Mouse (Mus musculus) forebrain, postnatal 0 days (tissue): ENCODE results near the gene Rorc. TPM values are rescaled to one million over a fixed set of nuclear protein-coding genes. Genes with fewer than 3 reads are reported as not detected.
A peak's percentile ranks its signal among the peaks of the same experiment; 100 is the strongest.

Experiments
- ATAC-seq: fragments of 200-750 bp; cut with Nextera tagmentation; 2 replicates; pipeline ENCODE4 v1.8.0; 2017; ENCODE audit warnings: mild to moderate bottlenecking, moderate library complexity
- DNase-seq: peaks from one replicate; pipeline ENCODE4 v3.0.0-alpha.2; 2015
- H3K27ac ChIP-seq: fragments of 300-500 bp; sonication (generic); 2 replicates; pipeline ENCODE4 v1.5.1; 2014; ENCODE audit warnings: low read depth, mild to moderate bottlenecking, antibody characterized with exemption, low read length, moderate library complexity, mixed read lengths
- H3K27me3 ChIP-seq: fragments of 300-500 bp; sonication (generic); 2 replicates; pipeline ENCODE4 v1.6.1; 2014; ENCODE audit warnings: mild to moderate bottlenecking, low read length, mixed read lengths; ENCODE audit not compliant: insufficient read depth
- H3K36me3 ChIP-seq: fragments of 300-500 bp; sonication (generic); 2 replicates; pipeline ENCODE4 v1.6.1; 2014; ENCODE audit warnings: mild to moderate bottlenecking, moderate library complexity; ENCODE audit not compliant: insufficient read depth
- H3K4me1 ChIP-seq: fragments of 300-500 bp; sonication (generic); 2 replicates; pipeline ENCODE4 v1.6.1; 2014; ENCODE audit warnings: antibody characterized with exemption; ENCODE audit not compliant: insufficient read depth
- H3K4me2 ChIP-seq: fragments of 300-500 bp; sonication (generic); 2 replicates; pipeline ENCODE4 v1.6.1; 2014; ENCODE audit warnings: low read depth, mild to moderate bottlenecking, moderate library complexity
- H3K4me3 ChIP-seq: fragments of 300-500 bp; sonication (generic); 2 replicates; pipeline ENCODE4 v1.5.1; 2014; ENCODE audit warnings: low read depth, low read length, mixed read lengths
- H3K9ac ChIP-seq: fragments of 300-500 bp; sonication (generic); 2 replicates; pipeline ENCODE4 v1.6.1; 2014; ENCODE audit warnings: mild to moderate bottlenecking
- H3K9me3 ChIP-seq: fragments of 300-500 bp; sonication (generic); 2 replicates; pipeline ENCODE4 v1.6.1; 2016; ENCODE audit warnings: low read length
- CTCF ChIP-seq: sonication (generic); IDR thresholded peaks from 2 replicates; pipeline ENCODE4 v1.5.1; 2016; ENCODE audit warnings: antibody characterized with exemption, control low read depth, low read depth
- WGBS: fragments of 180-500 bp; shearing (Covaris S2); extraction: QIAGEN DNeasy Blood & Tissue Kit; methylation state at CpG from one replicate; pipeline ENCODE4 v1.1.7; 2014; 5-methylcytosine and 5-hydroxymethylcytosine counted together
- polyA plus RNA-seq: library from polyadenylated mRNA; unstranded; fragments of >200 nt; fragmentation: Nextera tagmentation; extraction: Ambion mirVana; gene quantifications from 2 replicates; pipeline ENCODE4 v1.2.1, GENCODE M21; 2015
- total RNA-seq: library from RNA; depleted of rRNA; stranded (reverse); fragments of >200 nt; gene quantifications from 2 replicates; pipeline ENCODE4 v1.2.3, GENCODE M21; 2014; rRNA removed

Gene Rorc
- total RNA-seq (0.29 and 0.46 TPM in 2 replicates), polyA plus RNA-seq (0.25 and 0.27 TPM in 2 replicates)

DNA sequence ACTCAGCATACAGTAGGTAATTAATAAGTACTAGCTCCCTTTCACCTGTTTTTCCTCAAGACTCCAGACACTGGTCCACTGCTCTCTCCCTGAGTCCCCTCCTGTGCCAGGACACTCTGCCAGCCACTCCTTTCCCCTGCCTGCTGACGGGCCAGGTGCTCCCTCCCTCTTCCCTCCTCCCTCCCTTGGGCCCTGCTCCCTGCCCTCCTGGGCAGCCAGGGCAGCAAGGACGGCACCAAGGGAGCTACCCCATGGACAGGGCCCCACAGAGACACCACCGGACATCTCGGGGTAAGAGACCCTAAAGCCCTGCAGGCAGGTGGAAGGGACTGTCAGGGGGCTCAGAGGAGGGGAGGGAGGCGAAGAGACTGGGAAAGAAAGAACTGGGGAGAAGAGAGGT lies at the start of gene Rorc:
Gene Rorc, plus strand, starts transcription at position 154 of the 400 bp plus-strand sequence.
- no peak within 1 kb of the TSS; the same call in 1 of the 2 replicates for H3K4me3 ChIP-seq
- H3K4me2 ChIP-seq: peak within 1 kb of the TSS; percentile 35
- no peak for TF ChIP-seq CTCF
- 19% methylated on average over 5 of the region's 5 CpGs for WGBS
- H3K9ac ChIP-seq: no peak within 1 kb of the TSS
- no peaks in the 10 kb centered on the region for H3K36me3 ChIP-seq
- H3K4me1 ChIP-seq: 0 out of 2 replicates have a peak, but pooled peaks cover 4% of the 10 kb centered on the region
- H3K27me3 ChIP-seq: no peaks in the 10 kb centered on the region
- H3K9me3 ChIP-seq: no peaks in the 10 kb centered on the region
- DNase-seq (no peak), ATAC-seq (no peak; the same call in 1 of the 2 replicates)
- H3K27ac ChIP-seq: no peak within 1 kb of the TSS

DNA sequence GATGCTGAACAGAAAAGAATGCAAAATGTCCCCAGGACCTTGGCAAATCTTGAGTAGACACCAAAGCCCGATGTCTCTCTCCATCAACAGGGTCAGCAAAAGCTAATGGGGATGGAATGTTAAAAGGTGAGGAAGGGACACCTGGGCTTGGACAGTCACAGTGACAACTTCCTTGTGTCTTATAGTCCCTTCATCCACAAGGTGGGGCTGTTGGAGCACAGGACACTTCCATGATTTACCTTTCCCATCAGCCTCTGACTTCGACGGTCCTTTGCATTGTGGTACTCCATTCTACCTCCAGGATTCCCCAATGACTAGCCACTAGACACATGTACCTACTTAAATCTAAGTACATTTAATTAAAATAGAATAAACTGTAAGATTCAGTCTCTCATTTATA lies 43.9 kb upstream of the Rorc start:
- H3K27me3 ChIP-seq: no peaks in the 10 kb centered on the region
- TF ChIP-seq CTCF: peak; percentile 39
- H3K9me3 ChIP-seq: no peaks in the 10 kb centered on the region
- WGBS: 70% methylated on average over 3 of the region's 3 CpGs
- H3K9ac ChIP-seq: no peak overlapping the region
- no peak overlapping the region for H3K27ac ChIP-seq
- H3K4me1 ChIP-seq: no peaks in the 10 kb centered on the region
- no peak for ATAC-seq
- H3K4me2 ChIP-seq: no peak overlapping the region
- peaks cover 43% of the 10 kb centered on the region for H3K36me3 ChIP-seq
- DNase-seq: no peak
- H3K4me3 ChIP-seq: no peak overlapping the region

DNA sequence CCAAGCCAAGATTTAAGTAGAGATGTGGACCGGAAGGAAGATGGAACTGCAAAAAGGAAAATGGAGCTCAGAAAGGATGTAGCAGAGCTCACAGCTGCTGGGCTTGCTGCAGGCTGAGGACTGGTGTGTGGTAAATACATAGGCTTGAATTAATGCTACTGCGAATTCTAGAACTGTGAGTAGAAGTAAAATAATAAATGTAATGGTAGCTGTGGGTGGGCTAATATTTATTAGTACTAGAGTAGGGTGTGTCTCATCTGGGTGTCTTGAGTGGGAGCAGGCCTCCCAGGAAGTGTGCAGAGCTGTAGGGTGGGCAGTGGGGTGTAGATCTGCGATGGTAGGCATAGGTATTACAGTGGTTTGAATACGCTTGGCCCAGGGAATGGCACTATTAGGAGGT lies 38.2 kb upstream of the Rorc start:
- no peak overlapping the region for H3K9ac ChIP-seq
- DNase-seq (no peak), ATAC-seq (no peak)
- no peak for TF ChIP-seq CTCF
- H3K4me2 ChIP-seq: no peak overlapping the region
- H3K4me3 ChIP-seq: no peak overlapping the region
- no peak overlapping the region for H3K27ac ChIP-seq
- no peaks in the 10 kb centered on the region for H3K27me3 ChIP-seq
- 94% methylated on average over 4 of the region's 4 CpGs for WGBS
- H3K4me1 ChIP-seq: no peaks in the 10 kb centered on the region
- H3K36me3 ChIP-seq: peaks cover 21% of the 10 kb centered on the region; the same call in 1 of the 2 replicates
- H3K9me3 ChIP-seq: no peaks in the 10 kb centered on the region

DNA sequence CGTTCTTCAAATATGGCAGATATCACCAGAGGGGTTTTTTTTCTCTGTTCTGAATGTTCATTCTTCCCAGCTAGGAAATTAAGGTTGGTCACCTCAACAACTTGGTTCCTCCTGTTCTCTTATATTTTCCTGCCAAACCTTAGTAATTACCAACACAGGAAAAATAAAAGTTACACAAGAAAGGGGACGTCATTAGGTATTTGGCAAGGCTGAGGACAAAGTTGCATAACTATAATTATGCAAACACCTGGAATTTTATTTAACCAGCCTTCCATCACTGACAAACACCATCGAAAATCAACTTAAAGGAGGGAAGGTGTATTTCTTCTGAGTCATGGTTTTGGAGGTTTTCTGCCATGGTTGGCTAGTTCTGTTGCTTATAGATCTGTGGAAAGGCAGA lies 34.1 kb upstream of the Rorc start:
- TF ChIP-seq CTCF: no peak
- H3K27ac ChIP-seq: no peak overlapping the region
- no peaks in the 10 kb centered on the region for H3K36me3 ChIP-seq
- H3K9me3 ChIP-seq: no peaks in the 10 kb centered on the region
- no peak overlapping the region for H3K4me2 ChIP-seq
- no peaks in the 10 kb centered on the region for H3K4me1 ChIP-seq
- ATAC-seq (no peak), DNase-seq (no peak)
- no peak overlapping the region for H3K9ac ChIP-seq
- no peak overlapping the region for H3K4me3 ChIP-seq
- no peaks in the 10 kb centered on the region for H3K27me3 ChIP-seq
- 84% methylated on average over 3 of the region's 3 CpGs for WGBS

DNA sequence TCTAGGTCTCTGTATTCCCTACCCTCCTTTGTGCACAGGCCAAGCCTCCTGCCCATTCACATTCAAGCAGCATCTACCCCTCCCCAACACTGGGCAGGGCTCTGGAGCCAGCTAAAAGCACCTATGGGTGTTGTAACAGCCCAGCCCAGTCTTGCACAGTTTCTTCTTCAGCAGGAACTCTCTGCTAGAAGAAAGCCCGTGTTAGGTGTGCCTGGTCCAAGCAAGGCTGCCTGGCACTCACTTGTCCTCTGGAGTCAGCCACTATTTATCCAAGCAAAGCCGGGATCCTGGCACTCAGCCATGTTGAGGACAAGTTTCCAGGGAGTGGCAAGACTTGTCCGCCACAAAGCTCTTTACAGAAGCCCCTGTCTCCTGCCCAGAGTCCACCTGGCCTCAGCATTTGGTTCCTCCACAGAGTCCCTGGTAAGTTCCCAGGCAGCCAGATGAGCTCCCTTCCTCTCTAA lies 30.6 kb upstream of the Rorc start, which contains the start of gene Them5:
Gene Them5, plus strand, starts transcription at position 141 of the 464 bp plus-strand sequence.
- Histone ChIP-seq H3K27ac (no peak within 1 kb of the TSS), H3K4me2 (no peak within 1 kb of the TSS), H3K4me1 (no peaks in the 10 kb centered on the region), H3K9ac (no peak within 1 kb of the TSS), H3K4me3 (no peak within 1 kb of the TSS), H3K9me3 (no peaks in the 10 kb centered on the region), H3K36me3 (no peaks in the 10 kb centered on the region), H3K27me3 (no peaks in the 10 kb centered on the region)
- TF ChIP-seq CTCF: no peak
- WGBS: 40% methylated on average over 3 of the region's 3 CpGs
- ATAC-seq: no peak
- DNase-seq: no peak

DNA sequence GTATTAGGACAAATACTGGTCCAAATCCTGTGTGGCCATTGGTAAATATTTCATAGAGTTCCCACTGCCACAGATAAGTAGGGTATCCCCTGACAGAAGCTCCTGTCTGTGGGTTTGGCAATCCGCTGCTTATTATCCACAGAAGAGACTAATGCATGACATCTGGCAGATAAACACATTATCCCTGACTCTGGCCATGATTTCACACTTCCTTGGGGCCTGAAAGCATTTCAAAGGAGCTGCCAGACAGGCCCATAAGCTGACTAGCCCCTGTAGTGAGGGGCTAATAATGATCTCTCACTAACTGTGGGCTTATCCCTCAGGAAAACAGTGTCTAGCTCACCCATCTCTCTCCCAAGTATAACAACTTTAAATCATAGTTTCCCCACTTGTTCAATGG lies 30.0 kb upstream of the Rorc start:
- 40% methylated on average over 1 of the region's 1 CpGs for WGBS
- DNase-seq: no peak
- Histone ChIP-seq H3K36me3 (no peaks in the 10 kb centered on the region), H3K9ac (no peak overlapping the region), H3K27me3 (no peaks in the 10 kb centered on the region), H3K27ac (no peak overlapping the region), H3K4me1 (no peaks in the 10 kb centered on the region), H3K4me3 (no peak overlapping the region), H3K9me3 (no peaks in the 10 kb centered on the region), H3K4me2 (no peak overlapping the region)
- ATAC-seq: no peak
- TF ChIP-seq CTCF: no peak

DNA sequence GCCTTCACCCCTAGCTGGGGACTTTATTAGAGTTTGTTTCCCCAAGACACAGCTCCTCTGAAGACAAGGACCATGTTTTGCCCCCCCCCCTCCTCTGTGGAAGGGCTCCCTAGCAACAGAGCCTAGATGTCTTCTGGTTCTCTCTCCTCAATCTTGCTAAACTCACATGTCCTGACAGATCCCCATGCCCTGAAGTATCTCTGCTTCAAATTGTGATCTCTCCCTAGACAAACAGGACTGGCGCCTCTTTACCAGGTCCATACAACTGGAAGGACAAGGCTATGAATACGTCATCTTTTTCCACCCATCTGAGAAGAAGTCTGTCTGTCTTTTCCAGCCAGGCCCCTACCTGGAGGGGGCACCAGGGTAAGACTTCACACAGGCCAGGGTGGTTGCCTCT lies 28.4 kb upstream of the Rorc start:
- no peak for ATAC-seq

More for the DNA sequence above, 28.4 kb upstream of the Rorc start:
- Histone ChIP-seq H3K27me3 (no peaks in the 10 kb centered on the region), H3K4me2 (no peak overlapping the region), H3K27ac (no peak overlapping the region), H3K9me3 (no peaks in the 10 kb centered on the region), H3K4me1 (no peaks in the 10 kb centered on the region), H3K4me3 (no peak overlapping the region), H3K9ac (no peak overlapping the region), H3K36me3 (no peaks in the 10 kb centered on the region)
- 86% methylated on average over 2 of the region's 2 CpGs for WGBS
- no peak for DNase-seq
- TF ChIP-seq CTCF: no peak
